Mouse (Mus musculus) kidney, postnatal 0 days (tissue): ENCODE measurements at regions not wholly inside any gene's neighbourhood (a gene's known extent, or its start where the extent isn't known, plus 50 kb on each side); places are given as distances from the start of the nearest gene placed in this dataset.
A peak's percentile ranks its signal among the peaks of the same experiment; 100 is the strongest.

ENCODE experiments used
- ATAC-seq: fragments of 200-750 bp; cut with Nextera tagmentation; replicated peaks from 2 replicates; pipeline ENCODE4 v1.8.0; 2017; ENCODE audit warnings: low read depth, moderate number of reproducible peaks, moderate TSS enrichment, moderate library complexity; ENCODE audit not compliant: low FRiP score
- DNase-seq: peaks from one replicate; pipeline ENCODE4 v3.0.0-alpha.2; 2016; ENCODE audit warnings: low spot score
- H3K27ac ChIP-seq: fragments of 300-500 bp; sonication (generic); 2 replicates; pipeline ENCODE4 v1.5.1; 2014; ENCODE audit warnings: mild to moderate bottlenecking
- H3K27me3 ChIP-seq: fragments of 300-500 bp; sonication (generic); 2 replicates; pipeline ENCODE4 v1.6.1; 2014; ENCODE audit warnings: low read length, mixed read lengths; ENCODE audit not compliant: insufficient read depth
- H3K36me3 ChIP-seq: fragments of 300-500 bp; sonication (generic); 2 replicates; pipeline ENCODE4 v1.6.1; 2014; ENCODE audit warnings: low read length, mixed read lengths; ENCODE audit not compliant: insufficient read depth
- H3K4me1 ChIP-seq: fragments of 300-500 bp; sonication (generic); replicated peaks from 2 replicates; pipeline ENCODE4 v1.6.1; 2014; ENCODE audit warnings: antibody characterized with exemption, low read length, mixed read lengths; ENCODE audit not compliant: insufficient read depth
- H3K4me2 ChIP-seq: fragments of 300-500 bp; sonication (generic); 2 replicates; pipeline ENCODE4 v1.6.1; 2014; ENCODE audit warnings: mild to moderate bottlenecking, low read length, moderate library complexity, mixed read lengths
- H3K4me3 ChIP-seq: fragments of 300-500 bp; sonication (generic); replicated peaks from 2 replicates; pipeline ENCODE4 v1.5.1; 2014; ENCODE audit warnings: low read depth, low read length
- H3K9ac ChIP-seq: fragments of 300-500 bp; sonication (generic); 2 replicates; pipeline ENCODE4 v1.6.1; 2014; ENCODE audit warnings: low read depth, low read length
- H3K9me3 ChIP-seq: fragments of 300-500 bp; sonication (generic); replicated peaks from 2 replicates; pipeline ENCODE4 v1.6.1; 2016; ENCODE audit warnings: low read length, inconsistent platforms, mixed read lengths
- CTCF ChIP-seq: IDR thresholded peaks from 2 replicates; pipeline ENCODE4 v1.5.1; 2016; ENCODE audit warnings: antibody characterized with exemption, low read depth, mild to moderate bottlenecking, moderate library complexity
- WGBS: fragments of 180-500 bp; shearing (Covaris S2); extraction: QIAGEN DNeasy Blood & Tissue Kit; methylation state at CpG from one replicate; pipeline ENCODE4 v1.1.7; 2014; 5-methylcytosine and 5-hydroxymethylcytosine counted together

DNA sequence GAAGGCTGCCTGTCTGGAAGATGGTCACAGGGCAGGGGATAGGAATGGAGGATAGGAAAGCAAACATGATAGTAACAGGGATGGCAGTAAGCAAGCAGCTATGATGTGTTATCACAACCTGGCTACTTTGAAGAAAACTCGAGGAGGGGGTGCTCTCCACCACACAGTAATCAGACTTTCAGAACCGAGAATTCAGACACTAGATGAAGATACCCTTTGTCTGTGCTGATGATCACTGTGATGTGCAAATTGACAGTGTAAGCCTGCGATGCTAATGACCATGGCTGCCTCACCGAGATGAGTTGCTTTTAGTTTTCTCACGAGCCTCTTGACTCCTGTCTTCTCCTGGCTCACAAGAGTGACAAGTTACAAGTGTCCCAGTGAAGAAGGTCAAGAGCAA lies 315.4 kb downstream of the Icos start:
- Histone ChIP-seq H3K27ac (no peak overlapping the region), H3K9ac (no peak overlapping the region), H3K4me1 (no peaks in the 10 kb centered on the region), H3K4me3 (no peak overlapping the region), H3K4me2 (no peak overlapping the region), H3K36me3 (no peaks in the 10 kb centered on the region), H3K9me3 (no peaks in the 10 kb centered on the region), H3K27me3 (no peaks in the 10 kb centered on the region)
- 56% methylated on average over 5 of the region's 5 CpGs for WGBS
- TF ChIP-seq CTCF = no peak
- no peak for DNase-seq
- no peak for ATAC-seq

DNA sequence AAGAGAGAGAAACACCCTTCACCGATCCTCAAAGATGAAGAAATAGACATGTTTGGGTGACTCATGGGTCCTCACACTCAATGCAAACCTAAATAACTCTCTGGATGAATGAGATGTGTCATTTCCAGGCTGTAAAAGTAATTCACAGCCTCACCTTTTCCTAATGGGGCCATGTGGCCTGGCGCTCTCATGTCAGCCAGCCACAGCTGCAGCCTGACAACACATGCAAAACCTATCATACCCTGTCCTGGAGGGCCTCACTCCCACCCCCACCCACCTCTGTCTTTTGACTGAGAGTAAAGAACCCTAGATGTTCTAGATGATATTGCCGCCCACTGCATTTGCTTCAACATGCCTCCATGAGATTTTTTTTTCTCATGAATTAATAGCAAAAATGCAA lies 317.5 kb downstream of the Icos start:
- no peak for TF ChIP-seq CTCF
- Histone ChIP-seq H3K4me1 (no peaks in the 10 kb centered on the region), H3K4me2 (no peak overlapping the region), H3K4me3 (no peak overlapping the region), H3K9ac (no peak overlapping the region), H3K27ac (no peak overlapping the region), H3K36me3 (no peaks in the 10 kb centered on the region), H3K9me3 (no peaks in the 10 kb centered on the region), H3K27me3 (no peaks in the 10 kb centered on the region)
- ATAC-seq (no peak), DNase-seq (no peak)
- 73% methylated on average over 3 of the region's 3 CpGs for WGBS

DNA sequence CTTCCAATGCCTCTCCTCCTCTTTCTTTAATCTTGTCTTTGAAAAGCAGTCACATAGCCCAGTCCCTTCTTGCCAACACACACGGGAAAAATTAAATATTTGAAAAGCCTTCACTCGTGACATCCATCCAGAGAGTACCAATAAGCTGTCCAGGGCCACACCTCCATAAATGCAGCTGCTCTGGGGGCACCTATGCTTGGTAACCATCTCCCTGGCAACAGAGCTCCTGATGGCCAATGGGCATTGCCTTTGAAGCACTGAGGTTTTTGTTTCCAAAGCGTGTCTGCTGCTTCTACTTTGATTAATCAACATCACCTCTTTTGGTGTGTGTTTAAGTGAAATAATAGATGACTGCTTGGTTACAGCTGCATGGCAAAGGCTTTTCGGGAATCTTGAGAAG lies 319.1 kb downstream of the Icos start:
- Histone ChIP-seq H3K4me3 (no peak overlapping the region), H3K36me3 (no peaks in the 10 kb centered on the region), H3K4me2 (no peak overlapping the region), H3K27ac (no peak overlapping the region), H3K9me3 (no peaks in the 10 kb centered on the region), H3K27me3 (no peaks in the 10 kb centered on the region), H3K9ac (no peak overlapping the region), H3K4me1 (no peaks in the 10 kb centered on the region)
- ATAC-seq (no peak), DNase-seq (no peak)
- 72% methylated on average over 4 of the region's 4 CpGs for WGBS
- no peak for TF ChIP-seq CTCF

DNA sequence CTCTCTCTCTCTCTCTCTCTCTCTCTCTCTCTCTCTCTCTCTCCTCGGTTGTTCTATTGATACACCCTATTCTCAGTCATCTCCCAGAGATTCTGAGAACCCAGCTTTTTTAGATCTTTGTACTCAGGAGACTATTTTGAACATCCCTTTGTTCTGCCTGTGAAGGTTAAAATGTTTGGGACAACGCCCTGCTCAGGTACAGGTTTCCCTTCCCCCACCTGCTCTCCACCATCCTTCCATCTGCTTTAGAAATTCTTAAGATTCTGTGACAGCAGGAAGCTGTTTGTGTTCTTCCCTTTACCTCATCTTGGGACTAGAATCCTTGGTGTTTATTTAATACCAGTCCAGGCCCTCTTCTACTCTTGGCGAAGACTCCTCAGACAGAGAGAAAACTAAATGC lies 319.6 kb downstream of the Icos start:
- Histone ChIP-seq H3K4me1 (no peaks in the 10 kb centered on the region), H3K9me3 (no peaks in the 10 kb centered on the region), H3K27ac (no peak overlapping the region), H3K27me3 (no peaks in the 10 kb centered on the region), H3K36me3 (no peaks in the 10 kb centered on the region), H3K4me3 (no peak overlapping the region), H3K4me2 (no peak overlapping the region), H3K9ac (no peak overlapping the region)
- TF ChIP-seq CTCF = no peak
- DNase-seq (no peak), ATAC-seq (no peak)
- WGBS = 85% methylated on average over 3 of the region's 3 CpGs

DNA sequence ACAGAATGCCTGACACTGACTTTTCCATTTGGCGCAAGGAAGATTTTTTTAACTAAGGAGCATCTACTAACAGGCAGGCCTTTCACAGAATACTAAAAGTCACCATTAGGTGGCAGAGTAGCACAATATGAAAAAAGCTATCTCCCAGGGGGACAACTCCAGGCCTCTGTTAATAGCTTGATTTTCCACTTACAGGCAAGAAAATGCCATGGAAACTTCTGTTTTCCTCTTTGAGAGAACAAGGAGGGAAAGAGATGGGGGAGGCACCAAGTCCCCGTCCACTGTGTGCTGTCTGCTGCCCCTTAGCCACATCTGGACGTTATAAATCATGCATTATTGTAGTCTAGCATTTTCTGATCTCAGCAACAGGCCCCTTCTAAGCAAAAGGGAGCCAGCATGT lies 320.3 kb downstream of the Icos start:
- Histone ChIP-seq H3K27me3 (no peaks in the 10 kb centered on the region), H3K4me2 (no peak overlapping the region), H3K4me3 (no peak overlapping the region), H3K36me3 (no peaks in the 10 kb centered on the region), H3K27ac (no peak overlapping the region), H3K9me3 (no peaks in the 10 kb centered on the region), H3K4me1 (no peaks in the 10 kb centered on the region), H3K9ac (no peak overlapping the region)
- WGBS = 21% methylated on average over 3 of the region's 3 CpGs
- ATAC-seq (no peak), DNase-seq (peak; percentile 93)
- peak; percentile 81 for TF ChIP-seq CTCF

DNA sequence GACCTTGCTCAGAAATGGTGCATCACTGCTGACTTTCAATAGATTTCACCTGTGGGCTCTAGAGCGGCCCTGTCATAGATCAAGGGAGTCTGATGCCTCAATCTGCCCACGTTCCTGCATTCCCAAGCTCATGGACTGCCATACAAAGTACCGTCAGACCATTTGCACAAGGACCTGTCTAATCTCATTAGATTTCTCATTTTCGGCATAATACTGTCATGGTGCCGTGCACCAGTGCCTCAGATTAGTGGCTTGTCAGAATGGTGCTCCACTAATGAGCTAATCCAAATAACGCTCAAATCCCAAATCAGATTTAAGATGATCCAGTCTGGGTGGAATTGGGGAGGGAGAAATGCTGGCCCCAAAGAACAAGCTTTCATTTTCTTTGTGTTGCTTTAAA lies 321.1 kb downstream of the Icos start:
- TF ChIP-seq CTCF = no peak
- H3K9ac ChIP-seq = no peak overlapping the region

DNA sequence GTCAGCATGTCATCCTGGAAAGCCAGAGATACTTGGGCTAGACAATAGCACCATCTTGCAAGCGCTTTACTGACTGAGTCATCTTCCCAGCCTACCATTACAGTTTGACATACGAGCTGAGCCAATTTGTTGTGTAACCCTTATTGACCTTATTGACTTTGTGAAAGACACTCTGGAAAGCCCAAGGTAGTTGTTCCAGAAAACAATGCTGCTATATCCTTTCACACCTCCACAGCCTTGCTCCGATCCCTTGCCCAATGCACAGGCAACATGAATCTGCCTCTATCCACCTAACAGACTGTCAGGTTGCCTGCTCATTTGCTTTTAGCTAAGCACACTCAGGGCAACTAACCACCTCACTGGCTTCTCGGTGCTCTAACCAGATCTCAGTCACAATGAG lies 322.8 kb downstream of the Icos start:
- Histone ChIP-seq H3K4me3 (no peak overlapping the region), H3K27ac (no peak overlapping the region), H3K9ac (no peak overlapping the region), H3K4me2 (no peak overlapping the region), H3K4me1 (no peaks in the 10 kb centered on the region), H3K9me3 (no peaks in the 10 kb centered on the region), H3K36me3 (no peaks in the 10 kb centered on the region), H3K27me3 (no peaks in the 10 kb centered on the region)
- 66% methylated on average over 4 of the region's 4 CpGs for WGBS
- no peak for TF ChIP-seq CTCF
- DNase-seq (no peak), ATAC-seq (no peak)

More for the DNA sequence above, 321.1 kb downstream of the Icos start:
- 76% methylated on average over 6 of the region's 6 CpGs for WGBS
- Histone ChIP-seq H3K4me1 (no peaks in the 10 kb centered on the region), H3K27me3 (no peaks in the 10 kb centered on the region), H3K27ac (no peak overlapping the region), H3K4me2 (no peak overlapping the region), H3K4me3 (no peak overlapping the region), H3K9me3 (no peaks in the 10 kb centered on the region), H3K36me3 (no peaks in the 10 kb centered on the region)
- ATAC-seq (no peak), DNase-seq (no peak)
